Mouse (Mus musculus): ENCODE results near the gene Tbc1d1. TPM values are rescaled to one million over a fixed set of nuclear protein-coding genes. Genes with fewer than 3 reads are reported as not detected.

Gene Tbc1d1
- polyA plus RNA-seq, 1 experiment, result 0.10 TPM

GRCm38 (mm10) chr5:64172884-64173283 lies 16.8 kb downstream of the Tbc1d1 start:
- TF ChIP-seq GATA1 (IDR thresholded peaks at IDR 0.05; ENCODE audit: low read length), result no peak
- TF ChIP-seq TAL1 (IDR thresholded peaks at IDR 0.05; ENCODE audit: low read length), result no peak
- Histone ChIP-seq H3K4me3 (replicated peaks) (no peak overlapping the region), H3K4me1 (ENCODE audit: control insufficient read depth) (peaks cover 12% of the 10 kb centered on the region), H3K27me3 (ENCODE audit: control insufficient read depth) (no peaks in the 10 kb centered on the region), H3K9me3 (ENCODE audit: control insufficient read depth, low read length) (no peaks in the 10 kb centered on the region), H3K36me3 (ENCODE audit: control insufficient read depth) (peaks cover 4% of the 10 kb centered on the region)

- Histone ChIP-seq H3K9me3 (ENCODE audit: control insufficient read depth, low read length) (no peaks in the 10 kb centered on the region), H3K4me1 (ENCODE audit: control insufficient read depth) (peaks cover 12% of the 10 kb centered on the region), H3K27me3 (ENCODE audit: control insufficient read depth) (no peaks in the 10 kb centered on the region), H3K4me3 (replicated peaks) (no peak overlapping the region), H3K36me3 (ENCODE audit: control insufficient read depth) (peaks cover 4% of the 10 kb centered on the region)
- TF ChIP-seq GATA1 (IDR thresholded peaks at IDR 0.05; ENCODE audit: low read length) (no peak), TAL1 (IDR thresholded peaks at IDR 0.05; ENCODE audit: low read length) (no peak)
Observed at GRCm38 (mm10) chr5:64173302-64173701, 17.2 kb downstream of the Tbc1d1 start.

- no peak for TF ChIP-seq TAL1 (IDR thresholded peaks at IDR 0.05; ENCODE audit: low read length)
- TF ChIP-seq GATA1 (IDR thresholded peaks at IDR 0.05; ENCODE audit: low read length), result no peak
- Histone ChIP-seq H3K36me3 (ENCODE audit: control insufficient read depth) (peaks cover 4% of the 10 kb centered on the region), H3K27me3 (ENCODE audit: control insufficient read depth) (no peaks in the 10 kb centered on the region), H3K4me3 (replicated peaks) (no peak overlapping the region), H3K4me1 (ENCODE audit: control insufficient read depth) (peaks cover 5% of the 10 kb centered on the region), H3K9me3 (ENCODE audit: control insufficient read depth, low read length) (no peaks in the 10 kb centered on the region)
Observed at GRCm38 (mm10) chr5:64174429-64174935, 18.4 kb downstream of the Tbc1d1 start.

GRCm38 (mm10) chr5:64180548-64180947 lies 24.4 kb downstream of the Tbc1d1 start:
- Histone ChIP-seq H3K36me3 (ENCODE audit: control insufficient read depth) (no peaks in the 10 kb centered on the region), H3K4me1 (ENCODE audit: control insufficient read depth) (no peaks in the 10 kb centered on the region)
- no peak for TF ChIP-seq GATA1 (IDR thresholded peaks at IDR 0.05; ENCODE audit: low read length)
- TF ChIP-seq TAL1 (IDR thresholded peaks at IDR 0.05; ENCODE audit: low read length), result no peak

GRCm38 (mm10) chr5:64183712-64184111 lies 27.6 kb downstream of the Tbc1d1 start:
- H3K4me1 ChIP-seq (ENCODE audit: control insufficient read depth), result no peaks in the 10 kb centered on the region
- no peaks in the 10 kb centered on the region for H3K27me3 ChIP-seq (ENCODE audit: control insufficient read depth)
- no peaks in the 10 kb centered on the region for H3K36me3 ChIP-seq (ENCODE audit: control insufficient read depth)
- TF ChIP-seq TAL1 (IDR thresholded peaks at IDR 0.05; ENCODE audit: low read length) (no peak), GATA1 (IDR thresholded peaks at IDR 0.05; ENCODE audit: low read length) (no peak)
- no peak overlapping the region for H3K4me3 ChIP-seq (replicated peaks)
- H3K9me3 ChIP-seq (ENCODE audit: control insufficient read depth, low read length), result no peaks in the 10 kb centered on the region

More at GRCm38 (mm10) chr5:64180548-64180947, 24.4 kb downstream of the Tbc1d1 start:
- no peak overlapping the region for H3K4me3 ChIP-seq (replicated peaks)
- H3K9me3 ChIP-seq (ENCODE audit: control insufficient read depth, low read length), result no peaks in the 10 kb centered on the region
- H3K27me3 ChIP-seq (ENCODE audit: control insufficient read depth), result no peaks in the 10 kb centered on the region

GRCm38 (mm10) chr5:64185257-64185656 lies 29.2 kb downstream of the Tbc1d1 start:
- Histone ChIP-seq H3K4me1 (ENCODE audit: control insufficient read depth) (no peaks in the 10 kb centered on the region), H3K9me3 (ENCODE audit: control insufficient read depth, low read length) (no peaks in the 10 kb centered on the region), H3K27me3 (ENCODE audit: control insufficient read depth) (no peaks in the 10 kb centered on the region), H3K4me3 (replicated peaks) (no peak overlapping the region), H3K36me3 (ENCODE audit: control insufficient read depth) (no peaks in the 10 kb centered on the region)
- TF ChIP-seq GATA1 (IDR thresholded peaks at IDR 0.05; ENCODE audit: low read length) (no peak), TAL1 (IDR thresholded peaks at IDR 0.05; ENCODE audit: low read length) (no peak)

GRCm38 (mm10) chr5:64186566-64186965 lies 30.5 kb downstream of the Tbc1d1 start:
- Histone ChIP-seq H3K4me1 (ENCODE audit: control insufficient read depth) (no peaks in the 10 kb centered on the region), H3K9me3 (ENCODE audit: control insufficient read depth, low read length) (peaks cover 6% of the 10 kb centered on the region), H3K36me3 (ENCODE audit: control insufficient read depth) (no peaks in the 10 kb centered on the region), H3K27me3 (ENCODE audit: control insufficient read depth) (no peaks in the 10 kb centered on the region), H3K4me3 (replicated peaks) (no peak overlapping the region)
- TF ChIP-seq TAL1 (IDR thresholded peaks at IDR 0.05; ENCODE audit: low read length) (no peak), GATA1 (IDR thresholded peaks at IDR 0.05; ENCODE audit: low read length) (no peak)

- Histone ChIP-seq H3K9me3 (ENCODE audit: control insufficient read depth, low read length) (peaks cover 9% of the 10 kb centered on the region), H3K36me3 (ENCODE audit: control insufficient read depth) (no peaks in the 10 kb centered on the region), H3K27me3 (ENCODE audit: control insufficient read depth) (no peaks in the 10 kb centered on the region), H3K4me3 (replicated peaks) (no peak overlapping the region), H3K4me1 (ENCODE audit: control insufficient read depth) (no peaks in the 10 kb centered on the region)
- no peak for TF ChIP-seq GATA1 (IDR thresholded peaks at IDR 0.05; ENCODE audit: low read length)
- no peak for TF ChIP-seq TAL1 (IDR thresholded peaks at IDR 0.05; ENCODE audit: low read length)
Observed at GRCm38 (mm10) chr5:64188083-64188648, 32.1 kb downstream of the Tbc1d1 start.

- no peaks in the 10 kb centered on the region for H3K36me3 ChIP-seq (ENCODE audit: control insufficient read depth)
- no peaks in the 10 kb centered on the region for H3K4me1 ChIP-seq (ENCODE audit: control insufficient read depth)
- H3K27me3 ChIP-seq (ENCODE audit: control insufficient read depth), result no peaks in the 10 kb centered on the region
- H3K9me3 ChIP-seq (ENCODE audit: control insufficient read depth, low read length), result peaks cover 9% of the 10 kb centered on the region
- no peak overlapping the region for H3K4me3 ChIP-seq (replicated peaks)
- no peak for TF ChIP-seq GATA1 (IDR thresholded peaks at IDR 0.05; ENCODE audit: low read length)
- no peak for TF ChIP-seq TAL1 (IDR thresholded peaks at IDR 0.05; ENCODE audit: low read length)
Observed at GRCm38 (mm10) chr5:64190892-64191291, 34.8 kb downstream of the Tbc1d1 start.

GRCm38 (mm10) chr5:64193353-64193752 lies 37.2 kb downstream of the Tbc1d1 start:
- H3K9me3 ChIP-seq (ENCODE audit: control insufficient read depth, low read length), result peaks cover 9% of the 10 kb centered on the region
- no peaks in the 10 kb centered on the region for H3K36me3 ChIP-seq (ENCODE audit: control insufficient read depth)
- H3K4me1 ChIP-seq (ENCODE audit: control insufficient read depth), result no peaks in the 10 kb centered on the region
- TF ChIP-seq TAL1 (IDR thresholded peaks at IDR 0.05; ENCODE audit: low read length) (no peak), GATA1 (IDR thresholded peaks at IDR 0.05; ENCODE audit: low read length) (no peak)
- no peak overlapping the region for H3K4me3 ChIP-seq (replicated peaks)
- no peaks in the 10 kb centered on the region for H3K27me3 ChIP-seq (ENCODE audit: control insufficient read depth)
